Mouse (Mus musculus) liver, embryonic 16.5 days (tissue): Measurements from ENCODE around the gene Adora1. TPM values are rescaled to one million over a fixed set of nuclear protein-coding genes. Genes with fewer than 3 reads are reported as not detected.
A peak's percentile ranks its signal among the peaks of the same experiment; 100 is the strongest.

Experiments used
- ATAC-seq: fragments of 200-750 bp; cut with Nextera tagmentation; 2 replicates; pipeline ENCODE4 v1.8.0; 2017; ENCODE audit warnings: low read depth, mild to moderate bottlenecking, moderate number of reproducible peaks, moderate library complexity
- H3K27ac ChIP-seq: fragments of 300-500 bp; sonication (generic); 2 replicates; pipeline ENCODE4 v1.5.1; 2014; ENCODE audit warnings: mild to moderate bottlenecking, low read length
- H3K27me3 ChIP-seq: fragments of 300-500 bp; sonication (generic); 2 replicates; pipeline ENCODE4 v1.6.1; 2014; ENCODE audit warnings: low read depth, low read length, mixed read lengths; ENCODE audit not compliant: control insufficient read depth, insufficient read depth
- H3K36me3 ChIP-seq: fragments of 300-500 bp; sonication (generic); 2 replicates; pipeline ENCODE4 v1.6.1; 2014; ENCODE audit warnings: mild to moderate bottlenecking; ENCODE audit not compliant: control insufficient read depth, insufficient read depth
- H3K4me1 ChIP-seq: fragments of 300-500 bp; sonication (generic); 2 replicates; pipeline ENCODE4 v1.6.1; 2014; ENCODE audit warnings: low read depth, low read length, mixed read lengths; ENCODE audit not compliant: control insufficient read depth
- H3K4me2 ChIP-seq: fragments of 300-500 bp; sonication (generic); 2 replicates; pipeline ENCODE4 v1.6.1; 2014; ENCODE audit warnings: low read depth, low read length, mixed read lengths
- H3K4me3 ChIP-seq: fragments of 300-500 bp; sonication (generic); 2 replicates; pipeline ENCODE4 v1.5.1; 2014; ENCODE audit warnings: low read depth, mild to moderate bottlenecking, low read length
- H3K9ac ChIP-seq: fragments of 300-500 bp; sonication (generic); 2 replicates; pipeline ENCODE4 v1.6.1; 2014; ENCODE audit warnings: low read depth, low read length
- H3K9me3 ChIP-seq: fragments of 300-500 bp; sonication (generic); replicated peaks from 2 replicates; pipeline ENCODE4 v1.6.1; 2016; ENCODE audit warnings: low read length; ENCODE audit not compliant: control insufficient read depth
- WGBS: fragments of 180-500 bp; shearing (Covaris S2); extraction: QIAGEN DNeasy Blood & Tissue Kit; methylation state at CpG from one replicate; pipeline ENCODE4 v1.1.7; 2014; ENCODE audit not compliant: insufficient replicate concordance; 5-methylcytosine and 5-hydroxymethylcytosine counted together
- polyA plus RNA-seq: library from polyadenylated mRNA; unstranded; fragments of >200 nt; fragmentation: Nextera tagmentation; extraction: Ambion mirVana; gene quantifications from 2 replicates; pipeline ENCODE4 v1.2.1, GENCODE M21; 2015

The Adora1 gene
- polyA plus RNA-seq, 1 experiment from 2014 or later = 3.6 TPM

- H3K9me3 ChIP-seq = no peaks in the 10 kb centered on the region
- no peak overlapping the region for H3K4me2 ChIP-seq
- no peaks in the 10 kb centered on the region for H3K36me3 ChIP-seq
- H3K27me3 ChIP-seq = no peaks in the 10 kb centered on the region
- ATAC-seq = peak; percentile 77
- 23% methylated on average over 35 of the region's 35 CpGs for WGBS
- no peak overlapping the region for H3K27ac ChIP-seq
- H3K9ac ChIP-seq = no peak overlapping the region
- H3K4me3 ChIP-seq = no peak overlapping the region
- no peaks in the 10 kb centered on the region for H3K4me1 ChIP-seq
These were observed 9.0 kb upstream of the Adora1 start for GRCm38 (mm10) chr1:134243948-134244914.

- Histone ChIP-seq H3K36me3 (no peaks in the 10 kb centered on the region), H3K4me1 (no peaks in the 10 kb centered on the region; the same call in none of the 2 replicates), H3K27ac (no peak overlapping the region), H3K4me2 (no peak overlapping the region), H3K27me3 (no peaks in the 10 kb centered on the region), H3K4me3 (no peak overlapping the region), H3K9ac (no peak overlapping the region), H3K9me3 (no peaks in the 10 kb centered on the region)
- no peak for ATAC-seq
- WGBS = 44% methylated on average over 6 of the region's 6 CpGs
These were observed 8.3 kb upstream of the Adora1 start for GRCm38 (mm10) chr1:134243505-134243904.

- Histone ChIP-seq H3K4me1 (no peaks in the 10 kb centered on the region; the same call in none of the 2 replicates), H3K27me3 (no peaks in the 10 kb centered on the region), H3K4me2 (no peak overlapping the region), H3K27ac (peak overlapping the region; percentile 59), H3K9ac (no peak overlapping the region), H3K9me3 (no peaks in the 10 kb centered on the region), H3K4me3 (no peak overlapping the region), H3K36me3 (no peaks in the 10 kb centered on the region)
- 43% methylated on average over 2 of the region's 2 CpGs for WGBS
- peak; percentile 14; the same call in 1 of the 2 replicates for ATAC-seq
These were observed 7.1 kb upstream of the Adora1 start for GRCm38 (mm10) chr1:134242286-134242685.

- H3K4me3 ChIP-seq = no peak overlapping the region
- no peak overlapping the region for H3K27ac ChIP-seq
- H3K4me1 ChIP-seq = peaks cover 3% of the 10 kb centered on the region
- ATAC-seq = no peak
- no peaks in the 10 kb centered on the region for H3K9me3 ChIP-seq
- H3K27me3 ChIP-seq = no peaks in the 10 kb centered on the region; the same call in 1 of the 2 replicates
- H3K4me2 ChIP-seq = no peak overlapping the region
- no peak overlapping the region for H3K9ac ChIP-seq
- WGBS = 63% methylated on average over 8 of the region's 8 CpGs
- no peaks in the 10 kb centered on the region for H3K36me3 ChIP-seq
These were observed 6.1 kb upstream of the Adora1 start for GRCm38 (mm10) chr1:134241298-134241697.

GRCm38 (mm10) chr1:134240701-134241100, 5.5 kb upstream of the Adora1 start:
- no peaks in the 10 kb centered on the region for H3K36me3 ChIP-seq
- WGBS = 44% methylated on average over 9 of the region's 9 CpGs

GRCm38 (mm10) chr1:134237438-134237837, 2.2 kb upstream of the Adora1 start:
- WGBS = 40% methylated on average over 3 of the region's 3 CpGs
- Histone ChIP-seq H3K36me3 (no peaks in the 10 kb centered on the region), H3K9ac (no peak overlapping the region), H3K4me3 (no peak overlapping the region), H3K27ac (peak overlapping the region; percentile 76), H3K4me2 (no peak overlapping the region), H3K4me1 (peaks cover 3% of the 10 kb centered on the region), H3K27me3 (peaks cover 26% of the 10 kb centered on the region), H3K9me3 (no peaks in the 10 kb centered on the region)
- ATAC-seq = peak; percentile 78

More at GRCm38 (mm10) chr1:134240701-134241100, 5.5 kb upstream of the Adora1 start:
- Histone ChIP-seq H3K4me3 (no peak overlapping the region), H3K4me2 (no peak overlapping the region), H3K27me3 (peaks cover 3% of the 10 kb centered on the region), H3K4me1 (peaks cover 3% of the 10 kb centered on the region), H3K9me3 (no peaks in the 10 kb centered on the region), H3K27ac (no peak overlapping the region), H3K9ac (no peak overlapping the region)
- ATAC-seq = no peak

- Histone ChIP-seq H3K9me3 (no peaks in the 10 kb centered on the region), H3K27me3 (peaks cover 26% of the 10 kb centered on the region), H3K9ac (no peak overlapping the region), H3K4me1 (peaks cover 3% of the 10 kb centered on the region), H3K36me3 (no peaks in the 10 kb centered on the region), H3K27ac (no peak overlapping the region), H3K4me3 (no peak overlapping the region), H3K4me2 (no peak overlapping the region)
- WGBS = 17% methylated on average over 3 of the region's 3 CpGs
- ATAC-seq = no peak
These were observed 911 bp upstream of the Adora1 start for GRCm38 (mm10) chr1:134236142-134236541.

- H3K27me3 ChIP-seq = peaks cover 26% of the 10 kb centered on the region
- ATAC-seq = no peak
- peak overlapping the region; percentile 39 for H3K4me3 ChIP-seq
- no peaks in the 10 kb centered on the region for H3K9me3 ChIP-seq
- H3K27ac ChIP-seq = no peak overlapping the region
- no peaks in the 10 kb centered on the region for H3K36me3 ChIP-seq
- peak overlapping the region; percentile 15 for H3K9ac ChIP-seq
- peak overlapping the region; percentile 53 for H3K4me2 ChIP-seq
- H3K4me1 ChIP-seq = peaks cover 3% of the 10 kb centered on the region
- WGBS = 2% methylated on average over 41 of the region's 41 CpGs
These were observed 508 bp downstream of the Adora1 start for GRCm38 (mm10) chr1:134234455-134235390.
